Mouse (Mus musculus) NIH3T3 (cell line): ENCODE measurements around the gene Nek1.

Experiments
- DNase-seq: peaks from one replicate; pipeline ENCODE4 v3.0.0-alpha.2; 2012; ENCODE audit warnings: low read depth

The Nek1 gene

GRCm38 (mm10) chr8:61158540-61158939 lies 165.5 kb downstream of the Nek1 start:
- no peak for DNase-seq

GRCm38 (mm10) chr8:61161461-61162185 lies 168.6 kb downstream of the Nek1 start:
- peak; percentile 78 for DNase-seq

GRCm38 (mm10) chr8:61162186-61162566 lies 169.2 kb downstream of the Nek1 start:
- no peak for DNase-seq

- DNase-seq = no peak
Measured at GRCm38 (mm10) chr8:61171546-61171945, 178.6 kb downstream of the Nek1 start.

- DNase-seq = peak; percentile 92
Measured at GRCm38 (mm10) chr8:61173921-61174492, 181.0 kb downstream of the Nek1 start.

GRCm38 (mm10) chr8:61175876-61176275 lies 182.9 kb downstream of the Nek1 start:
- DNase-seq = no peak

- no peak for DNase-seq
Measured at GRCm38 (mm10) chr8:61177680-61178593, 184.9 kb downstream of the Nek1 start.

GRCm38 (mm10) chr8:61178594-61179140 lies 185.7 kb downstream of the Nek1 start:
- DNase-seq = no peak
